Mouse (Mus musculus) spleen, postnatal 14 days (tissue): ENCODE data around the gene Plb1.
A peak's percentile ranks its signal among the peaks of the same experiment; 100 is the strongest.

ENCODE experiments used
- DNase-seq, 2 experiments: peaks; one replicate each; pipeline ENCODE4 v3.0.0; 2021 to 2022; ENCODE audit warnings: low spot score in 2 of 2

Gene Plb1

DNA sequence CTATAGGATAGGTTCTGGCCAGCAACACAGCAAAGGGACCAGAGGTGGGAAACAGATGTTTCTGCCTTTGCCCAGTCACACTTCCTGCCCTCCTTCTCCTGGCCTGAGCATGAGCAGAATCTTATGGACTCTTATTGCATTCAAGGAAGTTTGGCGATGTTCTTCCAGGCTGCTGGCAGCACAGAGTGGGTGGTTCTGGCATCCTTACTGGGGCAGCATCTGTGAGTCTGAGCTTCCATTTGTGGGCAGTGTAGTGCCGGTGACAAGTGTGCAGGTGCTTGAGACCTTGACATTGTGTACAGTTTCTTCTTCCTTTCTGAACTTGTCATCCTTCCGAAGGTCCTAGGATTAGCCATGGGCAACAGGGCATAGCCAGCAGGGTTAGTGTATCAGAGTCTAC lies 12.9 kb downstream of the Plb1 start:
- no peak for DNase-seq

DNA sequence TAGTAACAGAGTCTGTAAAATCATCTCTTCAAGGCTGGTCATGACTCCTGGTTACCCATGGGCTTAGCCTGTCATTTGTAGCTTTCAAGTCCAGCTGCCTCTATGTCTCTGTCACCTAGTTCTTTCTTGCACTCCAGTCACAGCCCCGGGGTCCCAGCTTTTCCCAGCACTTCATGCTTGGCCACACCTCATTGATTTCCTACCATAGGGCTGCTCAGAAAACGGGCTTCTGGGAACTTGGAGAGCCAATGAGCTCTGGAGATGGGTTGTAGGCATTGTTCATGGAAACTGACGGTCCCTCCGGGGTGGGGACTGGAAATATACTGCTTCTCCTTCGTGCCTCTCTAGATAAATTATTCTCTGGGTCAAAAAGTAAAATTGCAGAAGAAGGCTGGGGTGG lies 28.2 kb downstream of the Plb1 start:
- no peak for DNase-seq

DNA sequence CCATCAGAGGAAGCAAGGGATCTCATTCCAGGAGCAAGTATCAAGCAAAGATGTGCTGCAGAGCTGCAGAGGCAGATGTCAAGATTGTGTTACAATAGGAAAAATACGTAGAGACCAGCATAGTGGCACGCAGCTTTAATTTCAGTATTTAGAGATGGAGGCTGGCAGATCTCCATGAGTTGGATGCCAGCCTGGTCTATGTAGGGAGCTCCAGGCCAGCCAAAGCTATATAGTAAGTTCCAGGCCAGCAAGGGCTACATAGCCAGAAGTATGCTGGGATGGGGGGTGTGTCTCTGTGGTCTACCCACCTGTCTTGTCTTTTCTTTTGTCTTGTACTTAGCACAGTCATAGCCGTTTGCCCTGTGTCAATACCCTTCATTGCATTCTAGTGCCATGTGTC lies 28.7 kb downstream of the Plb1 start:
- no peak for DNase-seq

DNA sequence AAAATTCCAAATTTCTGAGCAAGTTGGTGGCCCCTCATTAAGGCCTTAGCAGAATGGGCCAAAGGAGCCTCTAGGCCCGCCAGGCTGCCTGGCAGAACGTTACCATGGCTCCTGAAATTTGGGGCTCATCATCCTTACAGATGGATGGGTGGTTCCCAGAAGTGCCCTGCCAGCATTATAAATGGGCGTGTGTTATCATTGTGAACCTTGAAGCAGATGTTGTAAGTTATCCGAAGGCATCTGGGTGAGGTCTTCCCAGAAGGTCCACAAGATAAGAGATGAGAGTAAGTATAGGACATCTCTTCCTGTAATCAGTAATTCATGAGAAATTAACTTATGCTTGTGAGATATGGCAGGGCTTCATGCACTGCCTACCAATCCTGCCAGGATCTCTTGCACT lies 30.0 kb downstream of the Plb1 start:
- DNase-seq, result no peak

DNA sequence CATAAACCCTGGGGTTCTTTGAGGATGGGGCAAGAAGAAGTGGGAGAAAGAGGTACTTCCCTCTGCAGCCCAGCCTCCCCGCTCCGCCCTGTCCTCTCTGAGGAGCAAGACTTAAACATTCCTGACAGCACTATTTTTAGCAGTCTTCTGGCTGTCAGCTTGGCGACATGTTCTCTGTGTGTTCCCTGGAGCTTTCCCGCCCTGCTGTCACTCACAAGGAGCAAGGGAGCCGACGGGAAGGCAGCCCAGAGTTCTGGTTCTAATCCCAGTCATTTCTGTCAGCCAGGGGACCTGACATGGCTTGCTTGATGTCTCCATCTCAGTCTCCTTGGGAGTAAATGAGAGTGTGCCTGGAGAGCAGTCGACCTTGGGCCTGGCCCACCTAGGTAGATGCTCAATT lies 40.0 kb downstream of the Plb1 start:
- DNase-seq, result no peak

DNA sequence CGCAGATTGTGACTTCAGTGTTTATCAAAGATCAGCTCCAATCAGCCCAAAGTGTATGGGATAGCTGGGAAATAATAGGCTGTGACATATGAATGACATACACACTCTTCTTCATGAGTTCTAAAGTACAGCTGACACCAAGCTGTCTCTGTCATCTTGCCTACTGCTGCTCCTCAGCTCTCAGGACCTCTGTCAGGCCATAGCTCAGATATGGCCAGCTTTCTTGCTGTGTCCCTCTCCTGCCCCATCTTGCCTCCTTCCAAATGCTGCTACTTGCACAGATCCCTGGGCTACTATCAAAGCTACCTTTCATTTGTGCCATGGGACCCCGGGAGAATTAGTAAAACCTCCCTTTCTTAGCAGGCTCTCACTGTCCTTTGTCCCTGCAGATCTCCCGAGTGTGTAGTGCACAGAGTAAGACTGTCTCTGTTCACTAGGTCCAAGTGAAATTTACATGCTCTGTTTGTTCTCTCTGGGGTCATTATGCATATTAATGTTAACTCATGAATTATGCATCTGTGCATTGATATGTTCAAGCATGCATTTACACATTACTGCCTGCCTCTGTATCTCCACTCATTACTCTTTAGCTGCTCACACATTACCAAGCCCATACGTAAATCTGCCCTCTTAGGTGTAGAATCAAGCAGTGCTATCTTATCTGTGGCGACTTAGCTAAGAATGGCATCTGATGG lies 45.6 kb downstream of the Plb1 start:
- DNase-seq, result no peak

DNA sequence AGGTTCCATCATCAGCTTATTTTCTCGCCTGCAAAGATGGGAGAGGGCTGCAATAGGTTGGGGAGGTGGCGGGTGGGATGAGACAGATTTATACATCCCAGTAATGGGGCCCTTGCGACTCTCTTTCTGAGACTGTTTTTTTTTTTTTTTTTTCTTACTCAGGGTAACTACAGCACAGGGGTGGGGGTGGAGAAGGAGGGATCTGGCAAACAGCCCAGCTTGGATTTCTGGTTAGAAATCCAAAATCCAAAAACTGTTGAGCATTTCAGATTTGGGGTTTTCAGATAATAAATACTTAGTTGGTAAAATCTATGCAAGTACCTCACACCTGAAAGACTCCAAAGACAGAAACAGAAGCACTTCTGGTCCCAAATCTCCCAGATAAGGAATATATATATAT lies 47.6 kb downstream of the Plb1 start:
- DNase-seq, result no peak

DNA sequence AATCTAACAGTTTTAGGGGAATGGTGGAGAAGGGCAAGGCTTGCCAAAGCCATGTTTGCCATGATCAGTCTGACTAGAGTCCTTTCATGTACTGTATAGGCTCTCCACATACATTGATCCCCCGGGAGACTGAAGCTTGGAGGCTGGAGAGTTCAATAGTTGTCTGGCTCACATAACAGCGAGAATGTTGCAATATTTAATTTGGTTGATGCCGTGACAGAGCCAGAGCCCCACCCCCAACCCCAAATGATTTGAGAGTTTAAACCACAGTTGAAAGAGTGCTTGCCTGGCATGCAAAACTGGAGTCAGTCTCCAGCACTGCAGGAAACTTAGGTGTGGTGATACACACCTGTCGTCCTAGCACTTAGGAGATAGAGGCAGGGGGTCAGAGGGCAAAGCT lies 49.8 kb downstream of the Plb1 start:
- no peak for DNase-seq

DNA sequence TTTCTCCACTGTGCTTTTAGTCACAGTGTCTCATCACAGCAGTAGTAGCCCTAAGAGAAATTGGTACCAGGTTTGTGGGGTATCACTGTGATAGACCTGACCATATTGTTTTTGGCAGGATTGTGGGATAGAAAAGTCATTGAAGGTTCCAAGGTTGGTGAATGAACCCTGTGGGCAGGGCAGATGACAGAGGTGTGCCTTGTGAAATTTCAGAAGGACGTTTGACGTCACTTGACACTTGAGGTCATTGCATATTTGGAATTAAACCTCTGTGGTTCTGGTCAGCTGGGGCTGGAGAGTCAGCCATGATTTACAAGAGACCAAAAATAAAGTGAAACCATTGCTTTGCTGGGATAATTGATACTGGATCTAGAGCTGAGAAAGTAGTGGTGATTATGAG lies 50.9 kb downstream of the Plb1 start:
- no peak for DNase-seq

DNA sequence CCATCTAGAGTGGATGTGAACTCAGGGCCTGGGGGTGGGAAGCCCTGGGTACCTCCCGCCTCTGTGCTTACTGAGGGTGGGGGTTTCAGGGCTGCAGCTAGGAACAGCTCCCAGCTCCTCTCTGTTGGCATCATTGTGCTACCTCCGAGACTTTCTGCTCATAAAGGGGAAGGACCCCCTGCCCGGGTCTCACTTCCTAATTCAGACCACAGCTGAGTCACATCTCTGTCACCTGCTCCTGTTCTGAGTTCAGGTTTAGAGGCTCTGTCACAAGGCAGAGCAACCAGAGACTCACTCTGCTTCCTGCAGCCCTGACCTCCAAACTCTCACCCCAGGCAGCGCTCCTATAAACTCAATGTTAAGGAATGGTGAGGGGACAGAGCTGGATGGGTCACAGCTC lies 53.8 kb downstream of the Plb1 start:
- DNase-seq, result no peak

DNA sequence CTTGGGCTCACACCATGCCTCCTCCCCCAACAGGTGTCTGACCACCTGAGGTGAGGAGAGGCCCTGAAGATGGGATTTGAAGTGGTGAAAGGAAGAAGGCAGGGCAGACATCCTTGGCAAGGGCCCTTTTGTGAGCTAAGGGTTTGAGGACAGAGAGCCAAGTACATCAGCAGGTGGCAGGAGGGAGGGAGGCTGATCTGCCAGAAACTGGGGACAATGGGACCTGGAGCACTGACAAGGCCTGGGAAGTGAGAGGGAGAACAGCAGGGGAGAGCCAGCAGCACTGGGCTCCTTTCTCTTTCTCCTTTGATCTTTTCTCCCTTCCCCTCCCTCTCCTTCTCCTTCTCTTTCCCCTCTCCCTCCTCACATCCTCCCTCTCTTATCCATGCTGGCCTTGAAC lies 55.5 kb downstream of the Plb1 start:
- no peak for DNase-seq

DNA sequence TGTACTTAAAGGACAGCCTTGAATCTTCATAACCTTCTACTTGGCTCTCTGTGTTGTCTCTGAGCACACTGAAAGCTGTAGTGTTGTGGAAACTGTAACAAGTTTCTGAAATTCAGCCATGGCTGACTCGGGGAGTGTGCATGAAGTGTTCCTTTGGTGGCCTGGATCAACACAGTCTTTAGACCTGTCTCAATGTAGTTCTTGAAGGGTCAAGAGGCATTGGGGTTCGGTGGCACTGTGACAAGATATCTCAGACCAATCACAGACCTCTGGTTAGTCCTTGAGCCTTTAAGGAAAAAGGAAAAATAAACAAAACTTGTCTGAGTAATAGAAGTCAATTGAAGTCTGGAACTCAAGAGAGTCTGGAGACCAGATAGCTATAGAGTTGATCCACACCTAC lies 58.8 kb downstream of the Plb1 start:
- DNase-seq, result no peak

DNA sequence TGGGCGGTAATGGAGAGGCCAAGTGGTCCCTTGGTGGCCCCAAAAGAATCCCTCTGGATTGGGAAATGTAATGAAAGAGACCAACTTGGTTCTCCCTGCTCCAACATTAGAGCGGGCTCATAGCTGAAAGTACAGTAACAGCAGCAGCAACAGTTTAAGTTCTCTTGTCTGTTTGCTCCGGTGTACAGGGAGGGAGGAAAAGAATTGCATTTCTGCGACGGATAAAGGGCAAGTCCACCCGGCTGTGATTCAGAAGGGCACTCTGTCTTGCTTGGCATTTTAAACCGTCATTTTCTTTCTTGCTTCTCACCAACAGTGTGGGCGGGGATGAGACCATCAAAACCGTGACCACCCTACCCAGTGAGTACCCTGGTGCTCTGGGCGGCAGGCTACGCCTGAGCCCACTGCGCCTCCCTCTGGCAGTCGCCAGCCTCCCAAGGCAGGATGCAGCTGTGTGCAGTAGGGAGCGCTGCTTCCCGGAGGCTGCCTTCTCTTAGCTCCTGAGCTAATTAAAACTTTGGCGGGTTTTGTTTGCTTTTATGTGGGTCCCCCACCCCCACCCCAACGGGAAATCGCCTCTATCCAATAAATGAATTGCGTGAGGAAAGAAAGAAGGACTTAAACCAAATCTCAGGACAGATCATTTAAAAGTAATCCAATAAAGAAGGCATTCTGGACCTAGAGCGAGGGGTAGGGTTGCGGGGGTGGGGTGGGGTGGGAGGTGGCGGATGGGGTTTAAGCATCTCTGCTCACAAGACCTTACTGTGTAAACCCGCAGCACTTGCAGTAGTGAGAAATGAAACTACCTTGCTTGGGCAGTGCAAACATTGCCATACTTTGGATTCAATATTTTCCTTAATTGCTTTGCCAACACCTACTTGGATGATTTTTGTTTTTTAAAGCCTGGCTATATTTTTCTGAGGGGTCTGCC lies 70.7 kb downstream of the Plb1 start:
- DNase-seq, result peak in 1 of 2 experiments; percentile 27

DNA sequence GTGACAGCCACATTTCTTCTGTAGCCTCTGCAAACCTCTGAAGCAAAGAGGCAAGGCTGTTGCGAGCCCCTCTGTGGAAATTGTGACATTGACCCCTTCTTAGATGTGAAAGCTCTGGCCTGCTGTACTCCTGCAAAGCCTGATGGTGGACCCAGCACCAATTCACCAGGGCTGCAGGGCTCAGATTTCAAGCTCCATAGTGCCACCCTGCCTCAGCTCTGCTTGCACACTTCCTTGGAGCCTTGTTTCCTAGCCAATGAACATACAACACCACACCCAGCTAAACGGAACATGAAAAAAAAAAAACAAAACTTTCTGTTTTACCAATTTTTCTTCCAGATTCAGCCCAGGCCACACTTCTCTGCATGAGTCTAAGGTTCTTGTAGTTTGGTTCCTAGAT lies 74.6 kb downstream of the Plb1 start:
- no peak for DNase-seq

DNA sequence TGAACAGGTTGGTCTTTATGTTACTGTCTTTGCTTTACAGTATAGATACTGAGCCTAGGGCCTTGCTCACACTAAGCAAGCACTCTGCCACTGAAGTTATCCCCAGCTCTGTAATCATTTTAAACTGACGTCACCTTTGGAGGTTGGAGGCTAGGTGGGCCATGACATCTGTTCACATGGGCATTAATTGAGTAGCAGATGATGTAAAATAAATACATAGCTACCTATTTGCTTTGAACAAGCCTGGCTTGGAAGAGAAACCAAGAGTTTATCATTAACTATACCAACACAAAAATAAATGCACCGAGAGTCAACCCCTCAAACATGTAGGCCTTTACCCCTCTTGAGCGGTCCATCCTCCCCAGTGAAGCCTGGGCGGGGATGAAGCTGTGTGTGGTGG lies 76.1 kb downstream of the Plb1 start:
- no peak for DNase-seq

DNA sequence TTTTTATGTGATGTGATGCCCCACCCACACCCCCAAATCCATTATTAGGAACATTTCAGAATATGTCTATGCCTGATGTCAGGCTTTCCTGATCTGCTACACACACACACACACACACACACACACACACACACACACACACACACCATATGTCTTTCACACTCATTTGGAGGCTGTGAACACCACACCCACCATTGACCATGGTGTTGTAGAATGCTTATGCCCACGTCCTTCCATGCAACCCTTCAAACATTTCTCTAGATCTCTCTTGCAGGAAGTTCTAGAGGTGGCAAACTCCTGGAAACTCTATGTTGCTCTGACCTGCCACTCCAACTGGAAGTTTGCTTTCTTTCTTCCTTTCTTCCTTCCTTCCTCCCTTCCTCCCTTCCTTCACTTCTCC lies 77.2 kb downstream of the Plb1 start:
- no peak for DNase-seq

DNA sequence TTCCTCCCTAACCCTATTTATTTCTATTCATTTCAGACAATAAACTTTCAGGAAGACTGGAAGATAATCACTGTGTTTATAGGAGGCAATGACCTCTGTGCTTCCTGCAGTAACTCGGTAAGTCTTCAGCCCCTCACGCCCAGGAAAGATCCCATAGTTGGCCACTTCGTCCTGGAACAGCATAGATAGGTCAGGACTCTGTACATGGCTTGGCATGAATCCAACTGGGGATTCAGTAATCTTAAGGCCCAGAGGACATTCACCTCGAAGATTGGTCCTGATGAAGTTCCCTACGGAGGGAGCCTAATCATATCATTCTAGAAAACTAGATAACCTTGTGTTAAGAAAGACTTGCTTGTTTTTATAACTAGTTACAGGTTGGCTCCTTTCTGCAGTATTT lies 78.3 kb downstream of the Plb1 start:
- no peak for DNase-seq

DNA sequence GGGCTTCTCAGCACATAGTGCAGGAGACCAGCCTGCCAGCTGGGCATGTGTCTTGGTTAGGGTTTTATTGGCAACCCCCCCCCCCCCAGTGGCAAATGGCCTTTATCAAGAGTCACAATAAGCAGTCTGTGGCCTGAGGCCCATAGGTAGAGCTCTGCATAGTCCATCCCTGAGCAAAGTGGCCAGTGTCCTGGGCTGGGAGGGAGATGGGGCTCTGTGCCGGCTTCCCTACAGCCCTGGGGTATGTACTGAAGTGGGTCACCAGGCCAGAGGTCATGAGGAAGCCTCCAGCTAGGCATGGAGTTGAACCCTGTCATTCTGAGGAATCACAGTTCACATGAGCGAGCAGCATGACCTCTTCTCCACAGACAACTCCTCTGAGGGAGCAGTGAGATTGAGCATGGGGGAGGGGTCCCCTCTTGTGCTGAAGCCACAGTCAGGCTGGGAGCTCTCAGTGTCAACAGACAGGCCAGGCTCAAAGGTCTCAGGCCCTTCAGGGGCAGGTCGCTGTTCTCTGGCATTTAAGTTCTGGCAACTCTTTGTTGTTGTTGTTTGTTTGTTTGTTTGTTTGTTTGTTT lies 79.2 kb downstream of the Plb1 start:
- no peak for DNase-seq

DNA sequence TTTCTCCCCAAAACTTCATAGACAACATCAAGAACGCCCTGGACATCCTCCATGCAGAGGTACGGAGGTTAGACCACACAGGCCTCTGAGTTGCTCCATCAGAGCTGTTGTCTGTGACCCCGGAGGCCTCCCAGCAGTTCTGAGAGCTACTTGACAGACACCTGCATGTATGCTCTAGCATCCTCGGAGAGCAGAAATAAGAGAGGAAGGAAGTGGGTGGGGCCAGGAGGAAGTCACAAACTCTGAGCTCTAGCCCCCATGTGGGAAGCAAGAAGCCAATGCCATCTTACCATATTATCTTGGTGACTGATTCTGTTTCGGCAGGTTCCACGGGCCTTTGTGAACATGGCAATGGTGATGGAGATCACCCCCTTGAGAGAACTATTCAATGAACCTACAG lies 81.2 kb downstream of the Plb1 start:
- DNase-seq, result peak in 1 of 2 experiments; percentile 17

DNA sequence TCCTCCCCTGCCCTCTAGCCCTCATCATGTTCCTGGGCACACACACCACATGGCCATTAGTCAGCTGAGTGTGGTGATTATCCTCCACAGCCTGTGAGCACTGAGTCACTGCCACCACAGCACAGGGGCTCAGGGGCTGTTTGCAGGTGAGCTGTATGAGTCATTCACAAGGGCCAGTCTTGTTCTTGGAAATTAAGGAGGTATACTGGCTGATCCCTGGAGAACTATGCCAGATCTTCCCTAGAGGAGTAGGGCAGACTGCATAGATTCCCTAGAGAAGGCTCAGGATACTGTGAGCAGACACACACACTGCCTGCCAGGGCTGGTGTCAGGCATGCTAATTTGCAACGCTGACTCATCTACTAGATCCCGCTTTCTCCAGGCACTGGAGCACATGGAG lies 82.2 kb downstream of the Plb1 start:
- no peak for DNase-seq

DNA sequence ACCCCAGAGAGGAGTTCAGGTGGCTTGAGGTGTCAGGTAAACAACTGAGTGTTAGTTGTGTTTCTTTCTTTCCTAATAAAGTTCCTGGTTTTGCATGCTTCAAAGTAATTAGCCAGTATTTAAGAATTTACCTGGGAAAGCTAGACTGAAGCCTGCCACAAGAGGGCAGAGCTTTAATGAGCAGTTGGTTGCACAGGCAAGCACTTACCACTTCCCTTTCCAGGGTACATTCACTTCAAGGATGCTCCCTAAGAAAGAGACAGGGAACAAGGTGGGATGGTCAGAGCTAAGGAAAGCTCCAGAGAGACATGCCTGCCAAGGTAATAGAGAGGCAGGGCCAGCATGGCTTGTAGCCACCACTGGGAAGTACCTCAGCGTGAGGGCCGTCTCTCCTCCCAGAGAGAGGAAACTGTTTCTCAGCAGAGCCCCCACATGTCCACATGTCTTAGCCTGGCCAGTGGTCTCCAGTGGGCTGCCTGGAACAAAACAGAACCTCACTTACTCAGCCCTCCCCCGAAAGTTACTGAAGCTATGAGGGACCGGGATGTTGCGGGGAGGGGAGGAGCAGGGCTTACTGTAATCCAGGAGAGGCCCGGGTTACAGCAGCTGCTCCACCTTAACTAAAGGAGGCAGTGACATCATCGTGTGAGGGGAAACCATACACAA lies 89.8 kb downstream of the Plb1 start:
- peak in 1 of 2 experiments; percentile 9 for DNase-seq

DNA sequence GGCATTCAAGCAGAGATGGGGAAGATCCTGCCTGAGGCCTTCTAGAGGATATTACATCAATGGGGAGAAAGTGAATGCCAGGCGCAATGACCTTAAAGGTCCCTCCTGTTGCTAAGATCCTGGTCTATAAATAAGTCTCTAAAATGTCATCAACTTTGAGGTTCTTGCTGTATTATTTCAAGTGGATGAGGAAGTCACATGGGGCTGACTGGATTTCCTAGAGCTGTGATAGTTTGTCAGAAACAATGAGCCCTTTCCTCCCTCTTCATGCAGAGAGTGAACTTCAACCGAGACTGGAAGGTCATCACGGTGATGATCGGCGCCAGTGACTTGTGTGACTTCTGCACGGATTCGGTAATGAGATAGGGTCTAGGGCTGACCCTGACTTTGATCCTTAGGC lies 95.6 kb downstream of the Plb1 start:
- no peak for DNase-seq
